In genomic region chr7:142095183-142095931, GRCm38 (mm10) we compare ENCODE assay signal across 8 mouse cellular contexts. TPM values are rescaled to one million over a fixed set of nuclear protein-coding genes. Genes with fewer than 3 reads are reported as not detected.
A peak's percentile ranks its signal among the peaks of the same experiment; 100 is the strongest.
DNase-seq lines count a peak whose midpoint lies in the region; ATAC-seq and TF ChIP-seq lines count a peak whose summit lies in the region.

TSS of gene Dusp8 (minus strand) at chr7:142095843.

- H3K79me2 ChIP-seq in liver, adult 2 months (ENCODE audit: control insufficient read depth, insufficient read depth, low read length), result no peaks in the 10 kb centered on the region

- peak; percentile 91 for ATAC-seq in heart, embryonic 13.5 days (ENCODE audit: extremely low read depth, insufficient number of reproducible peaks, low FRiP score, low TSS enrichment)
- ATAC-seq in kidney, postnatal 0 days (replicated peaks; ENCODE audit: low FRiP score, low read depth), result peak; percentile 83
- ATAC-seq in monocyte, adult 5-6 weeks (replicated peaks; ENCODE audit: insufficient number of reproducible peaks, low FRiP score, low TSS enrichment, poor library complexity, severe bottlenecking), result peak; percentile 55; the same call in 1 of the 2 replicates

- under 1% methylated on average over 60 of the region's 63 CpGs for WGBS in heart, embryonic 13.5 days
- under 1% methylated on average over 44 of the region's 63 CpGs for WGBS in kidney, postnatal 0 days
- WGBS in liver, adult 2 months, result 2% methylated on average over 62 of the region's 63 CpGs

- peak; percentile 58 for TF ChIP-seq CTCF in kidney, postnatal 0 days (IDR thresholded peaks at IDR 0.05; ENCODE audit: low read depth)
- 0 out of 2 replicates have a peak, but pooled peaks have one; percentile 11 for TF ChIP-seq CTCF in liver, adult 2 months (IDR thresholded peaks at IDR 0.05; ENCODE audit: low read depth, low read length)

- H3K27me3 ChIP-seq in heart, embryonic 13.5 days (replicated peaks), result peaks cover 46% of the 10 kb centered on the region
- H3K27me3 ChIP-seq in kidney, postnatal 0 days (ENCODE audit: insufficient read depth, low read length), result peaks cover 18% of the 10 kb centered on the region; the same call in 1 of the 2 replicates
- H3K27me3 ChIP-seq in liver, adult 2 months (ENCODE audit: control insufficient read depth, insufficient read depth, low read length), result no peaks in the 10 kb centered on the region

- H3K4me1 ChIP-seq in heart, embryonic 13.5 days, result peaks cover 52% of the 10 kb centered on the region
- H3K4me1 ChIP-seq in kidney, postnatal 0 days (replicated peaks; ENCODE audit: insufficient read depth, low read length), result no peaks in the 10 kb centered on the region
- no peaks in the 10 kb centered on the region for H3K4me1 ChIP-seq in liver, adult 2 months (ENCODE audit: control insufficient read depth, insufficient read depth, low read length)

- peak within 1 kb of the TSS; percentile 97 for H3K4me2 ChIP-seq in heart, embryonic 13.5 days
- H3K4me2 ChIP-seq in kidney, postnatal 0 days (ENCODE audit: low read length), result peak within 1 kb of the TSS; percentile 76

- DNase-seq in CD4-positive, CD25-positive, alpha-beta regulatory T cell, adult 2 months (ENCODE audit: low read depth, low spot score), result peak; percentile 91
- peak; percentile 89 for DNase-seq in c-Kit-negative CD71-positive TER-119-positive erythroid progenitor cells, embryonic 14.5 days (ENCODE audit: low read depth, low spot score)
- peak; percentile 27 for DNase-seq in fibroblast of lung, adult 2 months (ENCODE audit: low read depth)
- DNase-seq in kidney, postnatal 0 days (ENCODE audit: low spot score), result peak; percentile 89
- DNase-seq in liver, adult 2 months (ENCODE audit: extremely low read depth, low read depth, low spot score), result peak; percentile 53
- DNase-seq in spleen, postnatal 36 days (ENCODE audit: low spot score in 2 of 2), result peak; percentile 72 to 77

- peak within 1 kb of the TSS; percentile 97 for H3K9ac ChIP-seq in heart, embryonic 13.5 days
- H3K9ac ChIP-seq in kidney, postnatal 0 days (ENCODE audit: low read depth, low read length), result peak within 1 kb of the TSS; percentile 73
- peak within 1 kb of the TSS; percentile 83 for H3K9ac ChIP-seq in liver, adult 2 months (ENCODE audit: low read depth, low read length)

- peak within 1 kb of the TSS; percentile 88 for H3K4me3 ChIP-seq in heart, embryonic 13.5 days
- peak within 1 kb of the TSS; percentile 59 for H3K4me3 ChIP-seq in kidney, postnatal 0 days (replicated peaks; ENCODE audit: low read depth, low read length)
- peak within 1 kb of the TSS; percentile 63 for H3K4me3 ChIP-seq in liver, adult 2 months (ENCODE audit: insufficient read depth, low read depth, low read length)

- H3K36me3 ChIP-seq in heart, embryonic 13.5 days, result no peaks in the 10 kb centered on the region
- H3K36me3 ChIP-seq in kidney, postnatal 0 days (ENCODE audit: insufficient read depth, low read length), result no peaks in the 10 kb centered on the region
- H3K36me3 ChIP-seq in liver, adult 2 months (ENCODE audit: control insufficient read depth, insufficient read depth, low read length), result no peaks in the 10 kb centered on the region

- no peaks in the 10 kb centered on the region for H3K9me3 ChIP-seq in heart, embryonic 13.5 days
- no peaks in the 10 kb centered on the region for H3K9me3 ChIP-seq in kidney, postnatal 0 days (replicated peaks; ENCODE audit: low read length)

- TF ChIP-seq POLR2A in liver, adult 2 months (IDR thresholded peaks at IDR 0.05; ENCODE audit: extremely low read depth, insufficient read depth, low read length), result no peak

- H3K27ac ChIP-seq in heart, embryonic 13.5 days (replicated peaks), result peak within 1 kb of the TSS; percentile 86
- no peak within 1 kb of the TSS for H3K27ac ChIP-seq in kidney, postnatal 0 days
- H3K27ac ChIP-seq in liver, adult 2 months (replicated peaks; ENCODE audit: insufficient read depth, low read depth, low read length), result no peak within 1 kb of the TSS

RNA-seq across cellular contexts. Expression of gene Dusp8, which starts in this region (rescaled TPM):
- 11.4 and 13.6 TPM in 2 replicates for polyA plus RNA-seq in heart, embryonic 13.5 days (2015; fragmentation: Nextera tagmentation; extraction: Ambion mirVana)
- polyA plus RNA-seq in kidney, postnatal 0 days (2015; fragmentation: Nextera tagmentation; extraction: Ambion mirVana), result 2.3 and 2.5 TPM in 2 replicates
- total RNA-seq in liver, adult 2 months (2014; rRNA removed), result under 0.01 and 0.07 TPM in 2 replicates
- 0.16 and 0.48 TPM in 2 replicates for polyA plus RNA-seq in liver, adult 2 months (2012; rRNA removed)
- total RNA-seq in monocyte, adult 5-6 weeks (2017), result 0.29 to 1.4 TPM in 2 of 3 replicates, not detected in the other

Comparison
In these comparisons a context has a peak if more than half of its experiments do, and no peak if none do; other contexts are left out.
1. Peak in DNase-seq, H3K4me3 ChIP-seq and H3K9ac ChIP-seq in liver, adult 2 months; RNA of the gene not detected or under 1 TPM.
2. DNase-seq: peak in every context shown above with its lines; median percentile 91 in CD4-positive, CD25-positive, alpha-beta regulatory T cell, adult 2 months; 89 in c-Kit-negative CD71-positive TER-119-positive erythroid progenitor cells, embryonic 14.5 days; 89 in kidney, postnatal 0 days; 74 in spleen, postnatal 36 days; 53 in liver, adult 2 months; 27 in fibroblast of lung, adult 2 months.